Mouse (Mus musculus) frontal cortex, postnatal 10 days (tissue): ENCODE measurements around the gene Specc1.

Experiments
- DNase-seq, 2 experiments: peaks; one replicate each; pipeline ENCODE4 v3.0.0; 2022; ENCODE audit warnings: low spot score in 2 of 2, mixed read lengths in 1 of 2

Specc1 gene

DNA sequence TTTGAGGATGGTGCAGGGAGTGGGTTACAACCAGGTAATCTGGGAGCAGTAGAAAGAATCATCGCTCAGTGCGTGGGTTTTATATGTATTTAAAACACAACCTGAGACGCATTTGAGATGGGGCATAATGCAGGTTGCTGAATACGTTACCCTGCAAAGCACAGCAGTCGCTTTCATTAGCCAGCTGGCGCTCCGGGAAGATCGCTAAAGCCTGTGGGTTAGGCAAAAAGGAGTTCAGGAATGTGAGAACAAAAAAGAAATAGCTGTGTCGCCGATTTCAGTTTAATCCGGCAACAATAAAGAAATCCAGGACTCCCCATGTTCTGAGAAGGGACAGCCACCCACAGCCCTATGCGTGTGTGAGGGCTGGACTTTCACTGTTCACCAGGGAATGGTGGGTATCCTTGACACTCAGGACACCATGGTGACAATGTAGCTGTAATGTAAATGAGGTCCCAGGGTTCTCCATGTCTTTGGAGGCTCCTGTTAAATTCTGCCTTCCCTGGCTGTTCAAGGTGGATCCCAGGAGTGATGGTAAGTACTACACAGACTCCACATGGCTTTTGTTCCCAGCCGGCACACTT, 58.6 kb downstream of the Specc1 start:
- no peak for DNase-seq

- no peak for DNase-seq
Observed at GRCm38 (mm10) chr11:62016985-62017384, 60.4 kb downstream of the Specc1 start.

DNA sequence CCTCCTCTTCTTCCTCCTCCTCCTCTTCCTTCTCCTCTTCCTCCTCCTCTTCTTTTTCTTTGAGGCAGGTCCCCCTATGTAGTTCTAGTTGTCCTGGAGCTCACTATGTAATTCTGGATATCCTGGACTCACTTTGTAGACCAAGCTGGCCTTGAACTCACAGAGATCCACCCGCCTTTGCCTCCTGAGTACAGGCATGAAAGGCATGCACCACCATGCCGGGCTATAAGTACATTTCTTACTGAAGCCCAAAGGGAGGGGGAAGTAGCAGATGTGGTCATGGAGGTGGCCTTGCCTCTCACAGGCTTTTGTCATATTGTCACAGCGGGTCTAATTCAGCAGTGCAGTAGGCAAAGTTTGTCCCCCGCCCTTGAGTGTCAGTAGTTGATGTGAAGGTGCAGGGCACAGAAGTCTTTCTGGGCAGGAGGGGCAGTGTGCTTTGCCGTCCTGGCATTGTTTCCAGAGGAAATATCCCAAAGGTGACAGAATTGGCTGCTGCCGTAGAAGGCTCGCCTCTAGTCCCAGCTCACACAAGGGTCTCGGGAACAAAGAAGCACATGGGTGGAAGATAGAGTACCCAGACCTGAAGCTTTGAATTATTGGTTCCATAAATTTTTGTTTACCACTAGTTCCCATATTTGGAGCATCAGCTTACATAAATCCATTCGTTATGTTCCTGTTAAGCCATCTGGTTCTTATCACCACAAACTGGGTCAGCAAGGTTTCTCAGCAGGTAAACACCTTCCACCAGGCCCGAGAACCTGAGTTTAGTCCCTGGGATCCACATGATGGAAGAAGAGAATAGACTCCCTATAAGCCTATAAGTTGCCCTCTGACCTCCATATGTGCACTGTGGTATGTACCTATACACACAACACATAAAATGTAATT, 62.0 kb downstream of the Specc1 start:
- no peak for DNase-seq

DNA sequence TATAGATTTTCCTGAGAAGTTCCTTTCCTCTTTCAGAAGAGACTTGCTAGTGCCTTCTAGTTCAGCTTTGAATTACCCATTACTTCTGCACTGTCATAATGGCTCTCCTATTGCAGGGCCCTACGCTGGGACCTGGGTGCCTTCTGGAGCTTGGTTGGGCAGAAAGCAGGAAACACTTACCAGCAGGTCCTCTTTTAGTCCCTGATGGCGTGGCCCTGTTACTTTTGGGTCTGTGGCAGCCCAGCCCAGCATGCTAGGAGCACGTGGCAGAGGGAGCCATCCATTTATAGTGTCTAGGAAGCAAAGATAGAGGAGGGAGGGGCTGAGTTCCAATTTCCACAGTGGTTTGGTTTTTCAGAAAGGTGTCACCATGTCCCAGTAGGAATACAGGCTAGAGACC, 63.3 kb downstream of the Specc1 start:
- no peak for DNase-seq

- DNase-seq: no peak
Observed at GRCm38 (mm10) chr11:62020898-62021297, 64.3 kb downstream of the Specc1 start.

- DNase-seq: no peak
Observed at GRCm38 (mm10) chr11:62022105-62022504, 65.5 kb downstream of the Specc1 start.

DNA sequence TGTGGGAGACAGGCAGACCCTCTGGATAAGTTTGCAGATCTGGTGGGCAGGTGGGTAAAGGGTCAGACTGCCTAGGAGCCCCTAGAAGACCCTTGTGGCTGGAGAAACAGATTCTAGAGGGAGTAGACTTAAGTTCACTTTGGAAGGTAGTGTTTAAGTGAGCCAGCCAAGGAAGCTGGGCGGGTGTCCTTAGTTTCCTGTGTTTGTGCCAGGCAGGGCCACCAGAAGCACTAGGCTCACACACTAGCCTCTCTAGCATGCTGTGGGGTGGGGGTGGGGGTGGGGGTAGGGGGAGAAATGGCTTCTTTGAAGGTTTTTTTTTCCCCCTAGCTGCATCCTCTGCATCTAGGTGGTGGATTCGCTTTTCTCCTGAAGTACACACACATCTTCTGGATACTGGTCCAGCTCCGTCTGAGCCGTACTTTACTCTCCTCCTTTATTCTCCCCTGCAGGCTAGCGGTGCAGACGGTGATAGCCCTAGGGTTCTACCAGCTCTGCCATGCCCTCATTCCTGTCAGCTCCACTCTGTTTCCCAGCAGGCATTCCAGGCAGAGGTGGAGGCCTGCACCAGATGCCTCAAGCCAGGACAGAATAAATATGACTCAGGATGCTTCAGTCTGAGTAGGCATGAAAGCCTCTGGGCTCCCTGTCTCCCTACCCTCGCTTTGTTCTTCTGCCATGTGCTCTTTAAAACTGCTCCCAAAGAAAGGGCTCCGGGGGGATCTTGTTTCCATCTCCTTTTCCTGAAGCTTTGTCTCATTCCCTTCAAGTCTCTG, 66.3 kb downstream of the Specc1 start:
- no peak for DNase-seq

DNA sequence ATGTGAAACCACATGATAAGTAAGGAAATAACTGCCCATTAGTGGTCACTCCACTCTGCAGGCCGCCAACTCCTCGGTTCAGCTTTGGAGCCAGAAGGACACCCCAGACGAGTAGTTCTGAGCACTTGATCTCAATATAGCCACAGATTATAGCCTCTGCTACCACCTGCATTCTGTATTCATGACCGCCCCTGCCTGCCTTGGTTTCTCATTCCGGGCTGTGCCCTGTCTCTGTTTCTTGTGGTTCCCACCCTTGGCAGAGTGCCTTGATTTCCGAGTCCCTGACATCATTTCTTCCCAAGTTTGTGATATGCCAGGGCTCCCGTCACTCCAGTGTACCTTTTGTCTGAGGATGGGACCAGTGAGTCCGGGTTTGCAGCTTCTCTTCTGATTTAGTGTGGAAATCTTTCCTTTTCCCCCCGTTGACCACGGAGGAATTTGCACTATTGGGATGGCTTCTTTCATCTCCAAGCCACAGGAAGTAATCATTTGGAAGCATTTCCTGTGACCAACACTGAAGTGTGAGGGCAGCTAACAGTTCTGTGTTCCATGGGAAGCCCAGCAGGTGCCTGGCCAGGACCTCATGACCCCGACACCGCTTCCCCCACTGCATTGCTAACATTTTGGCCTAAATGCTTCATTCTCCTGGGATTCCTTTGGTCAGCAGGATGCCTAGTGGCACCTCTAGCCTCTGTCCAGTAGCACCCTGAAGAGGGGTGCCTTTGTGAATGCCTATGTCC, 67.1 kb downstream of the Specc1 start:
- DNase-seq: no peak

- DNase-seq: no peak
Observed at GRCm38 (mm10) chr11:62024234-62024601, 67.7 kb downstream of the Specc1 start.

DNA sequence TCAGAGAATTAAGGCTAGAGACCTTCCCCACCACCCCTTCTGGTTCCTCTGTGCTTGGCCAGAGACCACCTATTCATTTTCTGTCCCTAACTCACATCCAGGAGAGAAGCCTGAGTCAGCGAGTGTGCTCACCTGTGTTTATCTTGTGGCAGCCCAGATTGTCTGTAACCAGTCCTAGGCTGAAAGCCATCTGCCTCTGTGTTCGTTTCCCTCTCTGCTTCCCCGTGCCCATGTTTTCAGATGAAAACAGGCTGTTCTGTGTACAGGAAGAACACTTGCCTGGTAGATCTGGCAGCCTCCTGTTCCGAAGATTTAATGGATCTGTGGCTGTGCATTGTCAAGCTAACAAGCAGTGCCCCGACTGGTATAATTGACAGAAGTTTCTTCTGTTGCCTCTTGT, 68.4 kb downstream of the Specc1 start:
- DNase-seq: no peak

GRCm38 (mm10) chr11:62025770-62026169, 69.2 kb downstream of the Specc1 start:
- no peak for DNase-seq

GRCm38 (mm10) chr11:62026345-62026815, 69.8 kb downstream of the Specc1 start:
- DNase-seq: no peak

GRCm38 (mm10) chr11:62027271-62027670, 70.7 kb downstream of the Specc1 start:
- DNase-seq: no peak

DNA sequence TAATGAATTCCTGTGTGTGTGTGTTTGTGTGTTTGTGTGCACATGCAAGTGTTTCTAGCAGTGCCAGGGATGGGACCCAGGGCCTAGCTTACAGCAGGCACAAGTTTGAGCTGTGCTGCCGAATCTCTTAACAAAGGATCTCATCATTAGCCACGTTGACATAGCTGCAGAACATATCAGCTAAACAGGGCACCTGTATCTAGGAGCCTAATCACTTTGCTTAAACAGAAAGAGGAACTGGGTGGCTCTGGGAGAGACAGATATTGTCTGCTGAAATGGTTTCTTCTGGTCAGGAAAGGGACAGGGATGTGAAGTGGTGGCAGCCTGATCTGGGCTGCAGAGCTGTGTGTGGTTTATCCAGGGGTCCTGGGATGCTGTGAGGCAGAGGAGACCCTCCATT, 71.1 kb downstream of the Specc1 start:
- no peak for DNase-seq

DNA sequence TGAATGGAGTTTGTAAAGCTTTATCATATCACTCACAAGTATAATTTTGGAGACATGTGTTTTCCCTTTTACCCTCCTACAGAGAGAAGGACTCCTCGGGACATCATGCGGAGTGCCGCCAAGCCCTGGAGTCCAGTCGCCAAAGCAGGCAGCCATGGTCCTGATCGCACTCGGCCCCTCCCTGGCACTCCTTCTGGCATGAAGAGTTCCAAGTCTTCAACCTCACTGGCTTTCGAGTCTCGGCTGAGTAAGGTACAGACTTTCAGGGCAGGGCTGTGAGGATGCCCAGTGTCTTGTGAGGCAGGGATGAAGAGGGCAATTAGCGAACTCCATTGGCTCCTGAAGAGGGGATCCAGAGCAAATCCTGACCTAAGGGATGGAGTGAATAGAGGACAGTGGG, 72.6 kb downstream of the Specc1 start:
- DNase-seq: no peak

- no peak for DNase-seq
Observed at GRCm38 (mm10) chr11:62034564-62034963, 78.0 kb downstream of the Specc1 start.

DNA sequence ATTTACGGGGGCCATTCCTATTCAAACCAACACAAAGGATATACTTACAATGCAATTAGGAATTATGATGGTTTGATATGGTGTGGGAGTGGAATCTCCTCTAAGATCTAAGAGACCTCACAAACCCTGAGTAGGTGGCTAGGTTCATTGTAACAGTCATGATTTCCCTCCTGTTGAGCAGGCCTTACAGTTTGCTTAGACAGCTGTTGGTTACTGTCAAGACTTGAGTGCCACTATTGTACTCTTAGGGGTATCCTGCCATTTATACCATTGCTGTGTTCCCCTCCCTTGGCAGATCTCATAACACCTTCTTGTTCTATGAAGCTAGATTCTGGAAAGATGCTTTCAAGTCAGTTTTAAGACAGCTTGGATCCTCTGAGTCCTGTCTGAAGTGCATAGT, 78.7 kb downstream of the Specc1 start:
- DNase-seq: no peak

GRCm38 (mm10) chr11:62040122-62040521, 83.6 kb downstream of the Specc1 start:
- DNase-seq: no peak

GRCm38 (mm10) chr11:62044627-62045026, 88.1 kb downstream of the Specc1 start:
- DNase-seq: no peak

- no peak for DNase-seq
Observed at GRCm38 (mm10) chr11:62045964-62046363, 89.4 kb downstream of the Specc1 start.

- peak in 1 of 2 experiments; percentile 61 for DNase-seq
Observed at GRCm38 (mm10) chr11:62047817-62048640, 91.5 kb downstream of the Specc1 start.
